Mouse (Mus musculus): Measurements from ENCODE around the gene D930007J09Rik.
A peak's percentile ranks its signal among the peaks of the same experiment; 100 is the strongest.

GRCm38 (mm10) chr13:32801693-32802221 lies 892 bp downstream of the D930007J09Rik start, which contains the start of gene Wrnip1:
- TF ChIP-seq CTCF (IDR thresholded peaks at IDR 0.05; ENCODE audit: low read depth), result peak; percentile 31
- no peak for TF ChIP-seq EP300 (IDR thresholded peaks at IDR 0.05; ENCODE audit: low read depth)

All from heart, postnatal 0 days (tissue).